Mouse (Mus musculus): ENCODE results near the gene Zfp771.
A peak's percentile ranks its signal among the peaks of the same experiment; 100 is the strongest.

- no peak for TF ChIP-seq CTCF (IDR thresholded peaks at IDR 0.05; ENCODE audit: extremely low read depth, insufficient read length, insufficient replicate concordance, low read depth, low read length)
- TF ChIP-seq POLR2A (IDR thresholded peaks at IDR 0.05; ENCODE audit: low read depth, low read length), result peak; percentile 54
These were observed 11.3 kb upstream of the Zfp771 start, which contains the start of the genes Zfp553 and Sept1 for GRCm38 (mm10) chr7:127232622-127233367.

Measured in small intestine, adult 2 months (tissue).